In the genomic region with DNA sequence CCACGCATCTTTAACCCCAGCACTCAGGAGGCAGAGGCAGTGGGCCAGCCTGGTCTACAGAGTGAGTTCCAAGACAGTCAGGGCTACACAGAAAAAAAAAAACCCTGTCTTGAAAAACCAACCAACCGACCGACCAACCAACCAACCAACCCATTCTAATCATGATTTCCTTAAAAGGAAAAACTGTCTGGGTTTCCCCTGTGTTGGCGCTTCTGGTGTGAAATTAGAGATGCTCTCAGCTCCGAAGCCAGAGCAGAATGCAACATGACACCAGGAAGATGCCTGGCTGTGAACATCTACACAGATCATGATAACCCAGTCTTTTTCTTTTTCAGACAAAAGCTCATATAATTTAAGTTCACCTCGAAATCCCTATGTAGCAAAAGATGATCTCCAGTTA, we compare ENCODE assay signal across 23 mouse cellular contexts. TPM values are rescaled to one million over a fixed set of nuclear protein-coding genes. Genes with fewer than 3 reads are reported as not detected.
DNase-seq lines count a peak whose midpoint lies in the region; ATAC-seq and TF ChIP-seq lines count a peak whose summit lies in the region.
"Had no signal": no experiment of that assay in that cellular context is flagged by ENCODE, and none has a peak within 500 bp of the region (broad histone marks: within the 10 kb centered on the region; RNA-seq: fewer than 3 reads in every experiment).

No protein-coding gene starts in this region.

- no peak overlapping the region for H3ac ChIP-seq in myocyte (ENCODE audit: control insufficient read depth, insufficient read length)

- H3K4me2 ChIP-seq in heart, embryonic 12.5 days: no peak overlapping the region
- H3K4me2 ChIP-seq in myocyte (ENCODE audit: low read depth): no peak overlapping the region

- 0 out of 2 replicates have a peak, but pooled peaks cover 3% of the 10 kb centered on the region for H3K4me1 ChIP-seq in heart, embryonic 12.5 days (replicated peaks)

- 75% methylated on average over 6 of the region's 6 CpGs for WGBS in heart, embryonic 12.5 days

- DNase-seq in heart, adult 11 months: peak; percentile 56
- DNase-seq in thymus, postnatal 4 days: peak; percentile 0
- DNase-seq in thymus, postnatal 14 days: no peak
- DNase-seq in 416B (ENCODE audit: low read depth): peak; percentile 48
- no peak for DNase-seq in adrenal gland, postnatal 10 days
- DNase-seq in layer of hippocampus, adult 9-10 months (ENCODE audit: low spot score): no peak
- DNase-seq: adrenal gland, adult 2 months; adrenal gland, adult 8-10 months; adrenal gland, postnatal 14 days; adrenal gland, postnatal 25 days; adrenal gland, postnatal 36 days; B cell, adult 2 months; cerebellum, adult 11 months; cerebellum, adult 11-12 months; cerebellum, adult 18-20 months; cerebellum, adult 2 months had no signal

- peaks cover 21% of the 10 kb centered on the region for H3K9me3 ChIP-seq in heart, embryonic 12.5 days (replicated peaks)

- no peak overlapping the region for H3K27ac ChIP-seq in heart, embryonic 12.5 days (ENCODE audit: poor library complexity, severe bottlenecking)

- no peaks in the 10 kb centered on the region for H3K79me2 ChIP-seq in myocyte (ENCODE audit: control insufficient read depth, insufficient read depth)

- no peaks in the 10 kb centered on the region for H3K36me3 ChIP-seq in heart, embryonic 12.5 days
- H3K36me3 ChIP-seq in myocyte (ENCODE audit: control insufficient read depth, insufficient read depth): no peaks in the 10 kb centered on the region
- H3K36me3 ChIP-seq: G1E had no signal

- no peak overlapping the region for H3K9ac ChIP-seq in heart, embryonic 12.5 days

- no peak for TF ChIP-seq POLR2A in myocyte (IDR thresholded peaks at IDR 0.05; ENCODE audit: insufficient read length, low read depth)

- ATAC-seq in heart, embryonic 12.5 days (ENCODE audit: insufficient number of reproducible peaks, low FRiP score): no peak
- ATAC-seq: activated CD4-positive, CD25-positive, alpha-beta regulatory T cell, adult 4 months; CD4-positive, CD25-positive, alpha-beta regulatory T cell, adult 4 months; Patski had no signal

- H3K4me3 ChIP-seq in heart, embryonic 12.5 days: no peak overlapping the region
- H3K4me3 ChIP-seq in myocyte: no peak overlapping the region

- no peaks in the 10 kb centered on the region for H3K27me3 ChIP-seq in heart, embryonic 12.5 days (replicated peaks)
- H3K27me3 ChIP-seq in myocyte (ENCODE audit: control insufficient read depth, insufficient read depth, insufficient read length): no peaks in the 10 kb centered on the region
- H3K27me3 ChIP-seq: CH12.LX, Patski had no signal

TF ChIP-seq in myocyte, 11 proteins besides CTCF, POLR2A, EP300 and RAD21:
- peak; percentile 82 for TF ChIP-seq SRF (IDR thresholded peaks at IDR 0.05; ENCODE audit: control insufficient read depth, insufficient read length, low read depth)
- TF ChIP-seq MAX (IDR thresholded peaks at IDR 0.05; ENCODE audit: low read depth): no peak
- no peak for TF ChIP-seq TCF3 (IDR thresholded peaks at IDR 0.05; ENCODE audit: insufficient read length, low read depth)

RNA-seq across cellular contexts. Expression of gene Patz1, which starts 5.8 kb away (rescaled TPM):
- 35.6 and 39.5 TPM in 2 replicates for polyA plus RNA-seq in heart, embryonic 12.5 days (2016; fragmentation: Nextera tagmentation; extraction: Ambion mirVana)
- polyA plus RNA-seq in myocyte (2012; fragmentation: generic; extraction: Trizol): 14.5 TPM
- total RNA-seq in adrenal gland, postnatal 10 days (2021): 10 to 100 TPM; 31.2 to 38.5 TPM

RNA-seq across cellular contexts. Expression of gene Drg1, which starts 16.7 kb away (rescaled TPM):
- 159 and 171 TPM in 2 replicates for polyA plus RNA-seq in heart, embryonic 12.5 days (2016; fragmentation: Nextera tagmentation; extraction: Ambion mirVana)
- 109 TPM for polyA plus RNA-seq in myocyte (2012; fragmentation: generic; extraction: Trizol)
- 10 to 100 TPM; 84.3 to 91.6 TPM for total RNA-seq in adrenal gland, postnatal 10 days (2021)

RNA-seq across cellular contexts. Expression of gene Pik3ip1, which starts 47.3 kb away (rescaled TPM):
- polyA plus RNA-seq in heart, embryonic 12.5 days (2016; fragmentation: Nextera tagmentation; extraction: Ambion mirVana): 20.2 and 21.3 TPM in 2 replicates
- 5.8 TPM for polyA plus RNA-seq in myocyte (2012; fragmentation: generic; extraction: Trizol)
- 10 to 100 TPM; 13.3 to 17.8 TPM for total RNA-seq in adrenal gland, postnatal 10 days (2021)

Comparison
In these comparisons a context has a peak if more than half of its experiments do, and no peak if none do; other contexts are left out.
1. DNase-seq: peak in heart, adult 11 months (single experiment), thymus, postnatal 4 days (single experiment) and 416B (single experiment); none in thymus, postnatal 14 days (single experiment), adrenal gland, postnatal 10 days (single experiment) and layer of hippocampus, adult 9-10 months (single experiment).